In genomic region chr10:78372681-78373668, GRCm38 (mm10) we compare ENCODE assay signal across 10 mouse cellular contexts. TPM values are rescaled to one million over a fixed set of nuclear protein-coding genes. Genes with fewer than 3 reads are reported as not detected.
A peak's percentile ranks its signal among the peaks of the same experiment; 100 is the strongest.
DNase-seq lines count a peak whose midpoint lies in the region; ATAC-seq lines count a peak whose summit lies in the region.
"Had no signal": no experiment of that assay in that cellular context is flagged by ENCODE, and none has a peak within 500 bp of the region (broad histone marks: within the 10 kb centered on the region; RNA-seq: fewer than 3 reads in every experiment).

No protein-coding gene starts in this region.

- H3K4me3 ChIP-seq in liver, embryonic 13.5 days (replicated peaks), result peak overlapping the region; percentile 25
- no peak overlapping the region for H3K4me3 ChIP-seq in hindbrain, embryonic 13.5 days
- H3K4me3 ChIP-seq: embryonic facial prominence, embryonic 13.5 days had no signal

- peak; percentile 47 to 60 for DNase-seq in left cerebral cortex, adult 18-20 months (ENCODE audit: low spot score in 2 of 2)
- no peak for DNase-seq in left cerebral cortex, adult 11 months (ENCODE audit: low spot score)
- peak; percentile 68 for DNase-seq in T-cell, adult 2 months (ENCODE audit: low spot score)
- peak; percentile 73 for DNase-seq in liver, embryonic 13.5 days
- DNase-seq in spleen, postnatal 36 days (ENCODE audit: low spot score in 2 of 2), result peak; percentile 66 to 79
- no peak for DNase-seq in adrenal gland, adult (ENCODE audit: inconsistent age in 2 of 2, low spot score in 1 of 2)
- no peak for DNase-seq in adrenal gland, postnatal 10 days

- WGBS in liver, embryonic 13.5 days (ENCODE audit: insufficient replicate concordance), result 42% methylated on average over 27 of the region's 27 CpGs
- WGBS in hindbrain, embryonic 13.5 days, result 72% methylated on average over 27 of the region's 27 CpGs

- no peaks in the 10 kb centered on the region for H3K9me3 ChIP-seq in liver, embryonic 13.5 days (replicated peaks)
- no peaks in the 10 kb centered on the region for H3K9me3 ChIP-seq in hindbrain, embryonic 13.5 days
- H3K9me3 ChIP-seq: embryonic facial prominence, embryonic 13.5 days had no signal

- no peak overlapping the region; the same call in 1 of the 2 replicates for H3K27ac ChIP-seq in liver, embryonic 13.5 days
- H3K27ac ChIP-seq in hindbrain, embryonic 13.5 days, result no peak overlapping the region
- H3K27ac ChIP-seq: embryonic facial prominence, embryonic 13.5 days; hindbrain, postnatal 0 days had no signal

- no peaks in the 10 kb centered on the region for H3K36me3 ChIP-seq in liver, embryonic 13.5 days
- no peaks in the 10 kb centered on the region for H3K36me3 ChIP-seq in hindbrain, embryonic 13.5 days
- H3K36me3 ChIP-seq: embryonic facial prominence, embryonic 13.5 days had no signal

- H3K4me2 ChIP-seq in liver, embryonic 13.5 days, result peak overlapping the region; percentile 50
- no peak overlapping the region for H3K4me2 ChIP-seq in hindbrain, embryonic 13.5 days
- H3K4me2 ChIP-seq: embryonic facial prominence, embryonic 13.5 days had no signal

- ATAC-seq in liver, embryonic 13.5 days (ENCODE audit: low read depth), result peak; percentile 72
- no peak for ATAC-seq in hindbrain, embryonic 13.5 days (ENCODE audit: low FRiP score)
- ATAC-seq: hindbrain, postnatal 0 days had no signal

- H3K27me3 ChIP-seq in liver, embryonic 13.5 days, result peaks cover 6% of the 10 kb centered on the region; the same call in 1 of the 2 replicates
- H3K27me3 ChIP-seq in hindbrain, embryonic 13.5 days, result no peaks in the 10 kb centered on the region
- H3K27me3 ChIP-seq: embryonic facial prominence, embryonic 13.5 days had no signal

- H3K9ac ChIP-seq in liver, embryonic 13.5 days, result no peak overlapping the region
- no peak overlapping the region for H3K9ac ChIP-seq in hindbrain, embryonic 13.5 days
- H3K9ac ChIP-seq: embryonic facial prominence, embryonic 13.5 days had no signal

- peaks cover 42% of the 10 kb centered on the region for H3K4me1 ChIP-seq in liver, embryonic 13.5 days (replicated peaks)
- H3K4me1 ChIP-seq in hindbrain, embryonic 13.5 days (replicated peaks), result no peaks in the 10 kb centered on the region
- H3K4me1 ChIP-seq: embryonic facial prominence, embryonic 13.5 days had no signal

RNA-seq across cellular contexts. Expression of gene Agpat3, which starts 20.7 kb away (rescaled TPM):
- 100 to 1,000 TPM; 233 to 243 TPM for total RNA-seq in left cerebral cortex, adult 18-20 months (2021)
- 18.1 and 19.5 TPM in 2 replicates for polyA plus RNA-seq in liver, embryonic 13.5 days (2015; fragmentation: Nextera tagmentation; extraction: Ambion mirVana)
- polyA plus RNA-seq in hindbrain, embryonic 13.5 days (2015; fragmentation: Nextera tagmentation; extraction: Ambion mirVana), result 51.2 and 54.4 TPM in 2 replicates
- 100 to 1,000 TPM; 327 to 351 TPM for total RNA-seq in adrenal gland, postnatal 10 days (2021)

RNA-seq across cellular contexts. Expression of gene Rrp1, which starts 39.9 kb away (rescaled TPM):
- total RNA-seq in left cerebral cortex, adult 18-20 months (2021), result 100 to 1,000 TPM; 362 to 368 TPM
- polyA plus RNA-seq in liver, embryonic 13.5 days (2015; fragmentation: Nextera tagmentation; extraction: Ambion mirVana), result 160 and 177 TPM in 2 replicates
- polyA plus RNA-seq in hindbrain, embryonic 13.5 days (2015; fragmentation: Nextera tagmentation; extraction: Ambion mirVana), result 385 and 394 TPM in 2 replicates
- 100 to 1,000 TPM; 186 to 194 TPM for total RNA-seq in adrenal gland, postnatal 10 days (2021)

RNA-seq across cellular contexts. Expression of gene Cstb, which starts 52.5 kb away (rescaled TPM):
- 10 to 100 TPM; 38.5 to 40.4 TPM for total RNA-seq in left cerebral cortex, adult 18-20 months (2021)
- polyA plus RNA-seq in liver, embryonic 13.5 days (2015; fragmentation: Nextera tagmentation; extraction: Ambion mirVana), result 97.6 and 107 TPM in 2 replicates
- 93.9 and 105 TPM in 2 replicates for polyA plus RNA-seq in hindbrain, embryonic 13.5 days (2015; fragmentation: Nextera tagmentation; extraction: Ambion mirVana)
- 100 to 1,000 TPM; 130 to 150 TPM for total RNA-seq in adrenal gland, postnatal 10 days (2021)

Comparison
In these comparisons a context has a peak if more than half of its experiments do, and no peak if none do; other contexts are left out.
1. DNase-seq: peak in left cerebral cortex, adult 18-20 months (2 of 2), T-cell, adult 2 months (single experiment), liver, embryonic 13.5 days (single experiment) and spleen, postnatal 36 days (2 of 2); none in left cerebral cortex, adult 11 months (single experiment), adrenal gland, adult (0 of 2) and adrenal gland, postnatal 10 days (single experiment).